Mouse (Mus musculus) kidney, postnatal 25 days (tissue): Measurements from ENCODE around the gene Notch2.
A peak's percentile ranks its signal among the peaks of the same experiment; 100 is the strongest.
"Not testable (repeated sequence)": the region's sequence is repeated elsewhere in the genome, so short reads cannot be mapped to it uniquely, and the experiment has no call there.

ENCODE experiments used
- DNase-seq, 2 experiments: peaks; one replicate each; pipeline ENCODE4 v3.0.0; 2021; ENCODE audit warnings: mixed read lengths in 2 of 2

Gene Notch2

DNA sequence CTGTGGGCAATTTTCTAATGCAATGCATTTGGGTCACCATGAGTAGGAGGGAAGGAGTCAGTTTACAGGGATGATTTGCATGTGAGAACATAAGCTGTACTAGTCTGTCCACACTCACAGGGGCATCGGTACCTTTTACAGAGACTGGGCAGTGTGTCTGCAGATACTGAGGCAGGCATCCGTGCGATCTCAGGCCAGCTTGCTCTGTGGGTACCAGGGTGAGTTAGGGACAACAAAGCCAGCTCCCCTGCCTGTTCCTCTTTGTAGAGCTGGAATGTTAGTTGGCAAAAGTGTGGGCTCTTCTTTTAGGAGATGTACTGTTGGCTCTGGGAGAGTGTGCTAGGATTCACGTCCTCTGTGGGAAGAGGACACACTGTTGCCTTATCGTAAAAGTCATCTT is 19.6 kb downstream of the Notch2 start:
- no peak for DNase-seq

DNA sequence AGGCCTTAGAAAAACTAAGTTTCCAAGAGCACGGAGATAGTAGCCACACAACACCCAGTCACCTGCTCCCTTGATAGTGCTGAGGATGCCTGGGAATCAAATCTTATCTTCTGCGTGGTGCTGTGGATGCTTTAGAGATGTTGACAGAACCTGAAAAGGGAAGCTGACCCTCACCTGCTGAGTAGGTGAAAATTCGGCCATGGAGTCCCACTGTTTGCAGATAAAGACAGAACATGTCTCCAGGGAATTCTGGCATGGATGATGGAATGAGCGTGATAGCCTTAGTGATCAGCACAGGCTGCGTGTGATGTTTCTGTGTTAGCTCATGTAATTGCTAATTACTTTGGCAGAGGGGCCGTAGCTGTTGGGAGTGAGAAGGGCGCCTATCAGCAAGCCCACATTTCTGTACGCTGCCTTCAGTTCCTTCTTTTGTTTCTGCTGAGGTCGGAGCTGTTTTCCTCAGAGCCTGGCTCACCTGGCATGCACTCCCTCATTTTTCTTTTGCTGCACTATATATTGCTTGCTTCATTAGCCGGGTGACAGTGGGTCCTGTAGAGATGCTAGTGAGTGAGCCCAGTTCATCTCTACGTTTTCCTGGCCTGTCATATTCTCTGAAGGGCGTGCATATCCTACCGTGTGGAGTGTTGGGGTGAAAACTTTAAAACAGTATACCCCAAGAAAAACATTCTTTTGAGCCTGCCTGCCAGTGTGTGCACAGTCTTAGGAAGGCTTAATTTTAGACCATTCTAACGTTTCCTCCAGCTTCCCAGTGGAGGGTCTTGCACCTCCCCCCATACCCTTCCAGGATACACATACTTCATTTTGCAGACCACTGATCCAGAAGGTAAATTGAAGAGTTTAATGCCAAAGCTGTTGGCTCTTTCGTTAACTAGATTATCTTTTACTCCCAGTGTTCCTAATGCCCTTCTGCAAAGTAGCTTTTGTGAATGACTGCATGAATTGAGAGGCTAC is 21.6 kb downstream of the Notch2 start:
- no peak for DNase-seq

DNA sequence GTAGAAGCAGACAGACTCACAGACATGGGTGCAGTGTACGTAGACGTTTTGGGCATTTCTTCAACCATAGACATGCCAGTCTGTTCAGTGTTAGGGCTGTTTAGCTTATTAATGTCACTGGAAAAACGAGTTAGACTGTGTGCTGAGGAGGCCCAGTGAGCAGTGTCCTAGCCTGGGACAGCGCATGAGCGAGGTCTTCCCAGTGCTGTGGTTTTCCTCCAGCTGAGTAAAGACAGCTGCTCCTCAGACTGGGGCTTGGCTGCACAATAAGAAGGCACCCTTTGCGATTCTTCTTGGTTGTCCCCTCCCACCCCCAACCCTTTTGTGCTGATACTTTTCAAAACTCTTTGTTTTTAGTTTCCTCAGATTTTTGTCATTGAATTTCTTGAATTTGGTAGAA is 22.8 kb downstream of the Notch2 start:
- no peak for DNase-seq

DNA sequence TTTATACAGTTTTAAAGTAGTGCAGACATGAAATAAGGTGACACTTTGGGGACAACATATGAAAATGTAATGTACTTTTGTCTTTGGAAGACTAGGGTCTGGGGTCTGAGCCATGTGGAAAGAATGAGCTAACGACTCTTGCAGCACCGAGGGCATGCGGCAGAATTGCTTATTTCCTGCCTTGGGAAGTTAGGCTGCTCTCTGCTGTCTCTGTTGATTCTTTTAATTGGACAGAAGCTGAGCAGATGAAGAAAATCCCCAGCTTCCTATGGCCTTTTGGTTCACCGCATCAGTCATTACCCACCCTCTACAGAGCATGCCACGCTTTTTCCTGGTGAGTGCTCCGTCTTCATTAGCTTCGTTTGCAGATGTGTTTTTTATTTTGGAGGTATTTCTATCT is 23.8 kb downstream of the Notch2 start:
- no peak for DNase-seq

DNA sequence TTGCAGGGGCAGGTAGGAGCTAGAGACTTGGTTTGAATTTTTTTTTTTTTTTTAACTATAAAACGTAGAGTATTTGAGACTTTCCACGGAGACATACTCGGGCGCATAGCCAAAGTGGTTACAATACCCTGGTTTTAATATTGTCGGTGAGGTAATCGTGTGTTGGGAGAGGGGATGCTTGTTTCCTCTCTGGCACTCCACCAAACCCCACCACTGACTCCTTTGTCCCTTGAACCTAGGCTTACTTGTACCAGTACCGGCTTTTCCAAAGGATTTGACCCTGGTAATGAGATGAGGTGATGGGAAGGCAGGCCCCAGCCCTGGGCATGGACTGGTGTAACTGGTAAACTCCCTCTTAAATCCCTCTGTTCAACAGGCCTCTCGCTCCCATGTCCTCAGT is 25.3 kb downstream of the Notch2 start:
- DNase-seq = no peak

DNA sequence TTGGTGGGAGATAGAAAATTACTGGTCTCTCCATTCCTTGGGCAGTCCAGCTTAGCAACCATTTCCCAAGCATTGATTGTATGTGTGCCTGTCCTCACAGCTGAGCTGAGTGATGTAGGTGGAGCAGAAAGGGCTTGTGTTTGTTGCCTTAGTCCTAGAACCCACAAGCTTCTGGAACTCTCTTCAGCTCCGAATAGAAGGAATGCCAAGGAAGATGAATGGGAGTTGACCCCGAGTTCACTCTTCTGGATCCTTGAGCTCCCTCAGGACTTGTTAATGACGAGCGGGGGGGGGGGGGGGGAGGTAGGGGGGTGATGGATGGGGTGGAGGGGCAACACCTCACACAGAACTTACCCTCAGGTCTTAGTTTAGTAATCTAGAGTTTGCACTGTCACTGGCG is 25.9 kb downstream of the Notch2 start:
- DNase-seq = no peak

DNA sequence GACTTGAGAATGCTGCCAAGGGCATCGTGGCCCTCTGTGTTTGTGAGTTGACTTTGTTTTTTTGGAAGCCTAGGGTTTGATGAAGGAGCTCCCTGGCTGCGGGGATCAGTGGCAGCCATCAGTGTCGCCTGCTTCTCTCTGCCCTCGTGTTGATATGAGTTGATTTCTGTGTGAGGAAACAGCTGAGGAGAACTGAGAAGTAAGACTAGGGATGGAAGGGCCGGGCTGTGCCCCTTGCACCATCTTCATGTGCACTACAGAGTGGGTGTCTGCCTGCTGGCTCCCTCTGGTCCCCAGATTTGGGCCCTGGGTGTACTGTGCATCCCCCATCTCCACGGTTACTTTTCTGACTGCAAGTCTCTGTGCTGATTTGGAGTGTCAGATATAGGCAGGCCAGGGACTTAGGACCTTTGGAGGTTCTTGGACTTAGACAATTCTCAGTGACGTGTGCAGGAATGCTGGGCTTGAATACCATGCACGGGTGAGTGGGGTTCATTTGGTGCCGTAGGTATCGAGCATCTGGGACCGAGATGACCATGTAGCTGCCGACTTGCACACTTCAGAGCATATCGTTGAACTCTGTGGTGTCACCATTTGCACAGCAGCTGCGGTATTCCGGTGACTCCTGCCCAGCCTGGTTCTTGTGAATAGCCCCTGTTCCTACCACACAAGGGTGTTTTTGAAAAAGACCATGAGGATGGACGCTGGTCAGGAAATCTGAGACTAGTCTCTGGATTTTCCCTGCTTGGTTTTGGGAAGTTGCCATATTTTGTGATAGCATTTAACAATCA is 26.5 kb downstream of the Notch2 start:
- DNase-seq = no peak

DNA sequence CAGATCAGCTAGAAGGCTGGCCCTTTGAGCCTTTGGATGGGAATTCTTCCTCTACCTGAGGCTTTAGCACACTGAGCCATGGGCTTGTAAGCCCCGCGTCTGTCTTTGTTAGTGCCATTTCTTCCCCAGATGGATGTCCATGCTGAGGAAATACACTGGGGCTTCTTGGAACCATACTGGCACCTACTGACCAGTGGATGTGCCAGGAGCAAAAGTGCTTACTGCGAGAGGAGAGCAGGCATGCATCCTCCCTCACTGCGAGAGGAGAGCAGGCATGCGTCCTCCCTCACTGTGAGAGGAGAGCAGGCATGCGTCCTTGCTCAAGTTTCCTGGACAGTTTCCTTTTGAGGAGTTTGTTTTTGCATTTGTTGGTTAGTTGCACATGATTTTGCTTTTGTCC is 27.5 kb downstream of the Notch2 start:
- no peak for DNase-seq

DNA sequence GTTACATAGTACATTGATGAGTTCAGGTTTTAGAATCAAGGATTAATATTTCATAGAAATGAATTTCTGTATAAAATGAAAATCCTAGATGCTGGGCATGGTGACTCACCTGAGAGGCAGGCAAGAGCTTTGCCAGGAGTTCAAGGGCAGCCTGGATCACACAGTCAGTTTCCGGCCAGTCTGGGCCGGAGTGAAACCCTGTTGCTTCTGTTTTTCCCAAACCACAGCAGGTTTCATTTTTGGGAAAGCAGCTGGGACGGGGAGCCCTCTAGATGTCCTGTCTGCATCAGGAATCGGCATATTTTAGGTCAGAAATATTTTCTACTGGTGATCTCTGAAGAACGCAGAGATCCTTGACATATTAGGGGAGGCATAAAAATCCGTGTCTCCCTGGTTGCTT is 29.0 kb downstream of the Notch2 start:
- no peak for DNase-seq

DNA sequence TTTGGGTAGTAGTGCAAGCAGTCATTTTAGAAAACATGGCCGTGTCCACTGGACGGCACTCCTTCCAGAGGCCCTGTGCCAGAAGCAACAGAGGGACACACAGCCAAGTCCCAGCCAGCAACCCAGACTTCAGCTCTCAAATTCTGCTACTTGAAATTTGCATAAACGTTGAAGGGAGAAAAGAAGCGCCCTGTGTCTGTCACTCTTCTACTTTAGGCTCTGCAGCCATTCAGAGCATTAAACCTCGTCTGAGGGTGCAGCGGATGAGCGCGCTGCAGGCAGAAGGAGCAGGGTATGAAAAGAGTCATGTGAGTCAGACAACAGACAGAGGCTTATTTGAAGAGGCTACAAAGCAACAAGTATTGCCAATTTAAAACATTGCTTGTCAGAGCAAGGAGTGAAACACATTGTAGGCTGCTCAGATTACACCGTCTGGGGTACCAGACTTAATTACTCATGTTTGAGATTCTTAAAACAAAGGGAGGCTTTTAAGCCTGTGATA is 29.7 kb downstream of the Notch2 start:
- peak; percentile 56 to 70 for DNase-seq

DNA sequence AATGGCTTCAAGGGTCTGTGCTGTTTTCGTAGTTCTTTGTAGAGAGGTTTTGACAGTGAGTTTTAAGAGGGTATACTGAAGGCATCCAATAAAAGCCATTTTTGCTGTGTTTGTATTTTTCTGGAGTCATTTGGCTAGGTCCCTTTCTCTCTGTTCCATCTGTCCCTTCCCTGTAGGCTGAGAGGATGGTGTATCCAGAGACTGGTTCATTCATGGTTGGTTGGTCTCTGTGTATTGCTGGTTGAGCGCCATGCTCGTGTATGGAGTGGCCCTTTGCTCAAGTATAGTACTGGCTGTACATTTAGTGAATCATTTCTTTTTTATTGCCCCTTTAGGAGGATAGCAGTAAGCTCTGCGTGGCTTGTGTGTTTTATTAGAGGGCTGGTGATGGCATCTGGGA is 30.3 kb downstream of the Notch2 start:
- no peak for DNase-seq

DNA sequence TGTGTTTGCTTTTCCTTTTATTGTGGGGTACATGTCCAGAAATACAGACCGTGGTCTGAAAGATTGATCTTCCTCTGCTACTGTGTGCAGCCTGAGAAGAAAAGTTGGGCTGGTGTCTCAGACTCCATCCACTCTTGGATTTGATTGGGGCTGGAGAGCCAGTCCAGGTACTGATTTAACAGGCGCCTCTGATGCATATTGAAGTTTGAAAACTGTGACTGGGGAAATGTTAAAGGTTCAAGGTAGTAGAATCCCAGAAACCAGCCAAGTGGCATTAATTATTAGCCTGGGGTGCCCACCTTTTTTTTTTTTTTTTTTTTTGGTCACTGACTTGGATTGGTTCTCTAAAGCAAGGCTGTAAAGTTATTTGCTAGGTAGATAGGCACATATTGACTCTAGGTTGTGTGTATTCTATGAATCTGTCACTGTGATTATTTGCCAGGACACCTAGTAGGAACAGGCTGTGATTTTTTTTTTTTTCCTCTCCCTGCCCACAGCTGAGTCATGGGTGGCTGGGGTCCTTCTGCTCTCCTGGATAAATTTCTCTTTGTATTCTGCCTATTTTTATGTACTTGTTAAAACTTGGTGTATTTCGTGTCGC is 31.5 kb downstream of the Notch2 start:
- DNase-seq = peak; percentile 51 to 61

DNA sequence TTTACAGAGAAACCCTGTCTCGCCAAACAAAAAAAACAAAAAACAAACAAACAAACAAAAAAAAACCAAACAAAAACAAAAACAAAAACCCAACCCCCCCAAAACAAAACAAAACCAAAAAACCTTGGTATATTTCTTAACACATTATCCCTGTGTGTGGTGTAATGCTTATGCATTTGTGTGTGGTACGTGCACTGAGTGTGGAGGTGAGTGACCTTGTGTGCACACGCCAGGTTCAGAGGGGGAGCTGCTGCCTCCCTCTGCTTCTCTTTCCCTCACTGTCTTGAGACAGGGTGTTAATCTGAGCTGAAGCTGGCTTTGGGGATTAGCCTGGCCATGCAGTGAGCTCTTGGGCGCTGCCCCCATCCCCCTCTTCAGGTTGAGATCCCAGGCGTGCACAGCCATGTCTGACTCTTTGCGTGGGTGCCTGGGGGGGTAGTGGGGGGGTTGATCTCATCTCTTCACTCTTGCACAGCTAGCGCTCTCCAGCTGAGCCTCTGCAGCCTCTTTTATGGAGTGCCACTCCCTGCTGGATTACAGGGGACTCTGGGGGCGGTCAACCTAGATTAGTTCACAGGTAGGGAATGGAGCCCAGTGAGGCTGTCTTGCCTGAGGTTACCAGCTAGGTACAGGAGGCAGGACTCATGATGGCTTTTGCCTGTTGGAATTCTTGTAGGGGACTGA is 32.3 kb downstream of the Notch2 start:
- DNase-seq = no peak

DNA sequence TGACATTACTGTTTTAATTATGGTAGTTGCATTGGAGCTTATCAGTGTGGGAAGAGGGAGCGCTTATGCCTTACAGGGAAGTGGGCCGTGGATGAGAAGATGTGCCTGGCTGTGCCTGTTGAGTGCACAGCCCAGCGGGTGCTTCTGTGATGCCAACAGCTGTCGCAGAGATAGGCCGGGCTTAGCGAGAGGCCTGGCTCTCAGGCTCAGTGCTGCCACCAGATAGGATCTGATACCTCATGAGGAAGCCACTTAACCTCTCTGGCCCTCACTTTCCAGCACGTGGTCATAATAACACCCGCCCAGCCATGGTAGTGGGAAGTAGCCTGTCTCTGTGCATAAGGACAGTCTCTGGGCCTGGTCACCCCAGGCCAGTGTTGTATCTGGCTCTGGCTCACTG is 33.0 kb downstream of the Notch2 start:
- DNase-seq = peak in 1 of 2 experiments; percentile 64

DNA sequence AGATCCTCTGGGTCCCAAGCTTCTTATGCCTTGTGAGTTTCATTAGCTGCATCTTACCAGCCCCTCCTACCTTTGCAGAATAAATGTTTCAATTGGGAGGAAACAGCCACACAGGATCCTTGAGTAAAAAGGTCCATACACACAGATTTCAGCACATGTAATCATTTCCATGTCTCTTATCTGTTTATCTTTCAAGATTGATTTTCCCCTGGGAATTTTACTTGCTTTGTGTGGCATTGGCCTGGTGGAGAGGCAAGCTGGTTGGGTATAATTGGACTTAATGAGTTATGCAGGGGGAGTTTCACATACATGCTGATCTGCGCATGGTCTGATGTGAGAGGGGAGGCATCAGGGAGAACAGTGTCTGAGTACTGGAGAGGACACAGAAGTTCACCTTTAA is 36.3 kb downstream of the Notch2 start:
- no peak for DNase-seq

DNA sequence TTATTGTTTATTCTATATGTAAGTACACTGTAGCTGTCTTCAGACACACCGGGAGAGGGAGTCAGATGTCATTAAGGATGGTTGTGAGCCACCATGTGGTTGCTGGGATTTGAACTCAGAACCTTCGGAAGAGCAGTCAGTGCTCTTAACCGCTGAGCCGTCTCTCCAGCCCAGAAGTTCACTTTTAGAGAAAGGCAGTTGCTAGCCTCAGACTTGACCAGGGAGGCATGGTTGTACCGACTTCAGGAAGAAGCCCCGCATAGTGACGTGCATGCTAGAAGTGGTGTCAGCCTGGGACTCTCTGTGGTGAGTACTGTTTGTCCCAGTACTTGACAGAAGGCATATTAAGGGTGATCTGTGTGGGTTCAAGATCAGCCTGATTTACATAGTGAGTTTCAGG is 36.8 kb downstream of the Notch2 start:
- not testable (repeated sequence) for DNase-seq

DNA sequence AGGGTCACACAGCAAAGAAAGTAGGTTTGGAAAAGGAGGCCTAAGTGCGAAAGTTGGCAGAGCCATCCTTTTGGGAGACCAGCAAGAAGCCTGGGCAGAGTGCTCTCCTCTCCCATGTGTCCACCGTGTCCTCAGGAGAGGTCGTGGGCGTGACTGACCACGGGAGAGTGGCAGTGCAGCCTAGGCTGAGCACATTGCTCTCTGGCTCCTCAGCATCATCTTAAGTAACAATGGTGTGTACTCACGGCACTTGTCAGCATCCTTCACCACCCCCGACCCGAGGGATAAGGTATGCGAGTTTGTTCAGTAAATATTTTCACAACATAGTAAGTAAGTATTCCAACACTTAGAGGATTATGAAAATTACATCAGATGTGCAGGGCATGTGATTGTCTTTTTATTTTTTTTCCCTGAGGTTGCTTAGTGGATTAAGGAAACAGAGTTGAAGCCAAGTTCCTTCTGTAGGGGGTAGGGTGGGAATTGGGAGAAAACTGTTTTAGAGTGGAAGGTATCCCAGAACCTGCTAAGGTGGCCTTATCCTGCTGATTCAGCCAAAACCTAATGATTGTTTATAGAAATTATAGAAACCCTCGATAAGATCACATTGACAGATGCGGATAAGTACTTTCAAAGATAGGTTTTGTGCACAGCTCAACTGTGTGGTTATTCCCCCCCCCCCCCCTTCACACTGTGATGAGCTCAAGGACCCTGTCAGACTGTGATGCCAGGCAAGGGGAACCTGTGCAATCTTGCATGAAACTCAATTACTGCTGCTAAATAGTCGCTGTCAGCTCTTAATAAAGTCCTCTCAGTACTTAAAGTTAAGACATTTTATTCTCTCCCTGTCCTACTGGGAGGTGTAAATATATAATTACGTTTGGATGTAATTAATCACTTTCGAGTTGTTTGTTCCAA is 37.4 kb downstream of the Notch2 start:
- DNase-seq = no peak

DNA sequence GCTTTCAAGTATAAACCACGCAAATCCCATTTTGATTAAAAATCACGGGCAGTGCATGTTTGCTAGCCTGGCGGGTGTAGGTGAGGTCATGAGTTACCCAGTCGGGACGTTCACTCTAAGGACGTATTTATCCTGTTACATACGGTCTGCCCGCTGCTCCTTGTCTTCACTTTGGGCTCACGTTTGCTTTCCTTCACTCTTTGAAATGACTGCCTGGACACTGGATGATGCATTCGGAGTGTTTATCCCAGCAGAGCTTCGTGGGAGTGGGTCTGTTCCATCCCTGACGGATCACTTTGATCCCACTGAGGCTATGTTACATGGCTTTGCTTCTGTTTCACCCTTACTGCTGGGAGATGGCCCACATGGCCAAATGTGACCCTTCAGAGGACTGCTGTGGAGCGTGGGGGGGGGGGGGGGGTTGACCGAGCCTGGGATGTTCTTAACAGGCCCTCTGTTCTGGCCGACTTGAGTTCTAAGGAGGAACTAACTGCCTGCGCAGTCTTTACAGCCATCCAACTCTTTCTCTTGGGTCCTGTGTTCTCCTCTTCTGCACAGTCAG is 38.2 kb downstream of the Notch2 start:
- peak in 1 of 2 experiments; percentile 13 for DNase-seq

DNA sequence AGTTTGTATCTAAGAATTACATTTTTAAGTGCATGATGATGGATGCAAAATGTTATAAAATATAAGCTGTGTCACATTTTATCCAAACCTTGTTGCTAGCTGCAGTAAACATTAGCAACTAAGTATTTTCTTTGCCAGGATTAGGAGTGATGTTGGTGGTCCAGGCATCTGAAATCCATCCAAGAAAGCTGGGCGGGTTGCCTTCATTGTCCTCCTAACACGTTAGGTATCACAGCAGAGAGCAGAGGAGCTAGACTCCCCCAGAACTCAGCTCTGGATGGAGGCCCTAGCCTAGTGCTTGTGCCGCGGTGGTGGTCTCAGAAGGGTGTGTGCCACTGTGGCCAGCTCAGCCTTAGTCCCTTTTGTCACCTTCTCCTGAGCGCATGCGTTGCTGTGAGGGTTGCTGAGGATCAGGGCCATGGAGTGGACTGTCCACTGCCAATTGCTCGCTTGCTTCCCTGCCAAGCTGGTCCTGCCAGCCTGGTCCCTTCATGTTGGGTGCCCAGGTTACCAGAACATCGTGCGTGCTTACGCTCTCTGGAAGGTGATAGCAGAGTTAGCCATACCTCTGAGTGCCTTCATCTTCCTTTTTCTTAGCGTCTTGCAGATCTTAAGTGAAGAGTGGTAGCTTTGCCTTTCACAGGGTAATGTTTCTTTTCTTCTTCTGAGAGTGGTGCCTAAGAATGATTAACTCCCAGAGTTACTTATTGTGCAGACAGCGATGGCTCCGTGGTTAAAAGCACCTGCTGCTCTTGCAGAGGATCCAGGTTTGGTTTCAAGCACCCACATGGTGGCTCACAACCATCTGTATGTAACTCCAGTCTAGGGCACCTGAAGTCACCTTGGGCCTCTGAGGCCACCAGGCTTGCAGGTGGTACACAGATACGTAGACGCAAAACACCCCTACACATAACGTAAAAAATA is 39.4 kb downstream of the Notch2 start:
- DNase-seq = peak; percentile 39 to 72

DNA sequence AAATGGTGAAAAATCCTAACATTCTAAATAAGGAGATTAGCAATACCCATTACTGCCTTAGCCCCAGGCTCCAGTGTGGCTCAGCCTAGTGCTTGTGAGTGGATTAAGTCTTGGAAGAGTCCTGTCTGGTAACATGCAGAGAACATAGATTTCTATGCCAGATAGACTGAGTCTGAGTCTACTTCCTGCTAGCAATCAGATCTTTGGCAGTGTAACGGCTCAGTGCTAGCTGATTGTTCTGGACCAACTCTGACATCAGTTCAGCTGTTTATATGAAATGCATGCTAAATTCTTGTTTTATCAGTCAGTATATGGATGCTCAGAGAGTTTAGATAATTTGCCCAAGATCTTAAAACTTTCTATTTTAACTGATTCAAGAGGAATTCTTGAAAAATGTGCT is 40.5 kb downstream of the Notch2 start:
- DNase-seq = no peak
